Comparison of ENCODE assay signal across 7 mouse cellular contexts in the genomic region with DNA sequence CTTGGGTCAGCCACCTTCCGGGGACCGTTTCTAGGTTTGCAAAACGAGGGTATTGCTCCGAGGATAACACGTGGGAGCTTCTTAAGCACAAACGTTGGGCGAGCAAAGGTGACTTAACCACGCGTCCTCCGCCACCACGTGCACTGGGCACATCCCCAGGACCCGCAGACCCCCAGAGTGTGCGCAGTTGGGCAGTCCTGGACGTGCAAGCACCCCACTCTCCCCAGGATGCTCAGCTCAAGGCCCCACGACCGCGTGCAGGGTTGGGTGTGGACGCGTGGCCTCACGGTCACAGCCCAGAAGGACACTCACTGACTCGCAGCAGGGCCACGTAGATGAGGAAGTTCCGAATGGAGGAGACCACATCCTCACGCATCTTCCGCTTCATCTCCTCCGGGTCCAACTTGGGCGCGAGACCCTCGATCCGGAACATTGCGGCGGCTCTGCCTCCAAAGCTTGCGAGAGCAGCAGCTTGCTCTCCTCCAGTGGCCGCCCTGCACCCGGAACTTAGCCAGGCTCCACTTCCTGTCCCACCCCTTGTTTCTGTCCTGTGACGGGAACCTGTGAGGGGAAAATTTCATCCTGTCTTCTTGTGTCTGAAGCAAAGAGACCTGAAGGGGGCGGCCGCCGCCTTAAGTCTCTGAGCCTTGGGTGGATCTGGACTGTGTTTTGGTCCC. TPM values are rescaled to one million over a fixed set of nuclear protein-coding genes. Genes with fewer than 3 reads are reported as not detected.
A peak's percentile ranks its signal among the peaks of the same experiment; 100 is the strongest.
DNase-seq lines count a peak whose midpoint lies in the region; ATAC-seq and TF ChIP-seq lines count a peak whose summit lies in the region.

A gene (minus strand): TSS at position 514 of the 677 bp plus-strand sequence.

- intact Hi-C loops in left cerebral cortex, postnatal 4 days (cut with DNase I), result loop anchor here (1.0 kb wide), 1 partner anchor 173 kb away; no protein-coding TSS in a partner anchor

- peak; percentile 77 for TF ChIP-seq POLR2A in small intestine, adult 2 months (IDR thresholded peaks at IDR 0.05; ENCODE audit: low read depth, low read length)

- TF ChIP-seq CTCF in intestine, postnatal 0 days (IDR thresholded peaks at IDR 0.05; ENCODE audit: low read depth), result peak; percentile 87
- TF ChIP-seq CTCF in small intestine, adult 2 months (IDR thresholded peaks at IDR 0.05; ENCODE audit: extremely low read depth, insufficient read length, insufficient replicate concordance, low read depth, low read length), result peak; percentile 85; the same call in 1 of the 2 replicates

- no peaks in the 10 kb centered on the region for H3K27me3 ChIP-seq in embryonic facial prominence, embryonic 10.5 days (replicated peaks; ENCODE audit: low read depth, poor library complexity, severe bottlenecking)
- no peaks in the 10 kb centered on the region for H3K27me3 ChIP-seq in intestine, postnatal 0 days (replicated peaks; ENCODE audit: control insufficient read depth, insufficient read depth, low read length)
- H3K27me3 ChIP-seq in midbrain, embryonic 12.5 days, result no peaks in the 10 kb centered on the region
- H3K27me3 ChIP-seq in small intestine, adult 2 months (ENCODE audit: control insufficient read depth, insufficient read depth, low read length), result no peaks in the 10 kb centered on the region

- no peaks in the 10 kb centered on the region for H3K9me3 ChIP-seq in embryonic facial prominence, embryonic 10.5 days
- H3K9me3 ChIP-seq in intestine, postnatal 0 days (ENCODE audit: control insufficient read depth), result no peaks in the 10 kb centered on the region
- H3K9me3 ChIP-seq in midbrain, embryonic 12.5 days, result no peaks in the 10 kb centered on the region

- peaks cover 32% of the 10 kb centered on the region for H3K36me3 ChIP-seq in embryonic facial prominence, embryonic 10.5 days (replicated peaks)
- peaks cover 22% of the 10 kb centered on the region for H3K36me3 ChIP-seq in intestine, postnatal 0 days (ENCODE audit: control insufficient read depth, insufficient read depth)
- H3K36me3 ChIP-seq in midbrain, embryonic 12.5 days, result peaks cover 24% of the 10 kb centered on the region
- peaks cover 18% of the 10 kb centered on the region for H3K36me3 ChIP-seq in small intestine, adult 2 months (ENCODE audit: control insufficient read depth, insufficient read depth, low read length)

- H3K27ac ChIP-seq in embryonic facial prominence, embryonic 10.5 days (replicated peaks), result peak within 1 kb of the TSS; percentile 87
- peak within 1 kb of the TSS; percentile 73 for H3K27ac ChIP-seq in intestine, postnatal 0 days (ENCODE audit: low read depth, low read length)
- no peak within 1 kb of the TSS; the same call in 1 of the 2 replicates for H3K27ac ChIP-seq in midbrain, embryonic 12.5 days (replicated peaks)
- peak within 1 kb of the TSS; percentile 41 for H3K27ac ChIP-seq in small intestine, adult 2 months (ENCODE audit: insufficient read depth, low read depth, low read length)

- DNase-seq in adrenal gland, postnatal 10 days, result peak; percentile 92
- DNase-seq in embryonic facial prominence, embryonic 10.5 days (ENCODE audit: low spot score), result peak; percentile 91
- DNase-seq in gonadal fat pad, adult 2 months (ENCODE audit: low read depth), result peak; percentile 67
- DNase-seq in left cerebral cortex, postnatal 4 days, result peak; percentile 91

- H3K4me2 ChIP-seq in intestine, postnatal 0 days (replicated peaks; ENCODE audit: low read depth), result peak within 1 kb of the TSS; percentile 83
- H3K4me2 ChIP-seq in midbrain, embryonic 12.5 days (replicated peaks), result peak within 1 kb of the TSS; percentile 84

- under 1% methylated on average over 39 of the region's 39 CpGs for WGBS in embryonic facial prominence, embryonic 10.5 days
- under 1% methylated on average over 39 of the region's 39 CpGs for WGBS in intestine, postnatal 0 days
- 0% methylated on average over 39 of the region's 39 CpGs for WGBS in midbrain, embryonic 12.5 days
- WGBS in small intestine, adult 2 months, result under 1% methylated on average over 39 of the region's 39 CpGs

- peaks cover 15% of the 10 kb centered on the region for H3K4me1 ChIP-seq in embryonic facial prominence, embryonic 10.5 days
- H3K4me1 ChIP-seq in intestine, postnatal 0 days (replicated peaks; ENCODE audit: control insufficient read depth, insufficient read depth, low read length), result peaks cover 3% of the 10 kb centered on the region; the same call in 1 of the 2 replicates
- peaks cover 8% of the 10 kb centered on the region for H3K4me1 ChIP-seq in midbrain, embryonic 12.5 days
- H3K4me1 ChIP-seq in small intestine, adult 2 months (ENCODE audit: control insufficient read depth, insufficient read depth, insufficient read length, low read length), result peaks cover 10% of the 10 kb centered on the region

- ATAC-seq in intestine, postnatal 0 days, result peak; percentile 93
- peak; percentile 95 for ATAC-seq in midbrain, embryonic 12.5 days (ENCODE audit: low FRiP score, low read depth)

- peak within 1 kb of the TSS; percentile 81 for H3K9ac ChIP-seq in intestine, postnatal 0 days (ENCODE audit: low read depth, low read length)
- H3K9ac ChIP-seq in midbrain, embryonic 12.5 days (replicated peaks), result peak within 1 kb of the TSS; percentile 94

- peak within 1 kb of the TSS; percentile 90 for H3K4me3 ChIP-seq in embryonic facial prominence, embryonic 10.5 days
- H3K4me3 ChIP-seq in intestine, postnatal 0 days (ENCODE audit: low read depth, low read length), result peak within 1 kb of the TSS; percentile 84
- peak within 1 kb of the TSS; percentile 97 for H3K4me3 ChIP-seq in midbrain, embryonic 12.5 days
- H3K4me3 ChIP-seq in small intestine, adult 2 months (ENCODE audit: low read depth, low read length), result peak within 1 kb of the TSS; percentile 98

RNA-seq across cellular contexts. Expression of the gene that starts here (rescaled TPM):
- 100 to 1,000 TPM; 137 to 158 TPM for total RNA-seq in adrenal gland, postnatal 10 days (2021)
- polyA plus RNA-seq in embryonic facial prominence, embryonic 10.5 days (2016; fragmentation: Nextera tagmentation; extraction: Ambion mirVana), result 227 and 234 TPM in 2 replicates
- 68.9 and 86.6 TPM in 2 replicates for polyA plus RNA-seq in gonadal fat pad, adult 2 months (2012; rRNA removed)
- polyA plus RNA-seq in intestine, postnatal 0 days (2015; fragmentation: Nextera tagmentation; extraction: Ambion mirVana), result 256 and 274 TPM in 2 replicates
- 10 to 100 TPM; 54.3 to 60.2 TPM for total RNA-seq in left cerebral cortex, postnatal 4 days (2021)
- 148 TPM in 2 replicates for polyA plus RNA-seq in midbrain, embryonic 12.5 days (2016; fragmentation: Nextera tagmentation; extraction: Ambion mirVana)
- 38.2 and 45.7 TPM in 2 replicates for polyA plus RNA-seq in small intestine, adult 2 months (2012; rRNA removed)
